42 mouse cellular contexts compared by ENCODE assay signal in the genomic region with DNA sequence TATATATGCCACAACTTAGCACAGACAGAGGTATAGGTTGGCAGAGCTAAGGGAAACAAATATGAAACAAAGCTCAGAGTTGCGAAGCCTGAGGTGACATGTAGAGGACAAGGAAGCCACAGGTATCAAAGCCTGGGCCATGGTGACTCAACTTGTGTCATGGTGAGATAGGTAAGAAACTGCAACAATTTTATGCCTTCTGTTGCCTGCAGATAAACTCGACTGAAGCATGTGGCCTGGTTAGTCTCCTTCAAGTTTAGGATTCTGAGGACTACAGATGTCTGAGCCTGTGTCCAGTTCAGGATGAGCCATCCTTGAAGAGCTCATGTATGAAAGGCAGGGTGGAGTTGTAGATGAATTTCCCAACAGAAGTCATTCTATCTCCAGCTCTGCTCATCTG. TPM values are rescaled to one million over a fixed set of nuclear protein-coding genes. Genes with fewer than 3 reads are reported as not detected.
"Had no signal": no experiment of that assay in that cellular context is flagged by ENCODE, and none has a peak within 500 bp of the region (broad histone marks: within the 10 kb centered on the region; RNA-seq: fewer than 3 reads in every experiment).

No protein-coding gene starts in this region.

- H3K27ac ChIP-seq: left cerebral cortex, adult 2 months; limb, embryonic 10.5 days; limb, embryonic 12.5 days; limb, embryonic 13.5 days; limb, embryonic 15.5 days; liver, embryonic 12.5 days; liver, embryonic 13.5 days; liver, embryonic 14.5 days; liver, embryonic 15.5 days; lung, embryonic 15.5 days; macrophage; midbrain, embryonic 10.5 days; midbrain, embryonic 12.5 days; midbrain, embryonic 13.5 days; midbrain, embryonic 15.5 days had no signal

- DNase-seq: left cerebral cortex, postnatal 4 days; liver; liver, embryonic 13.5 days; lung, adult 18-20 months; lung, adult 2 months; lung, embryonic 14.5 days; lung, postnatal 10 days; lung, postnatal 14 days; lung, postnatal 36 days; lung, postnatal 4 days; midbrain, embryonic 14.5 days had no signal

- H3K36me3 ChIP-seq: limb, embryonic 10.5 days; limb, embryonic 12.5 days; limb, embryonic 13.5 days; limb, embryonic 15.5 days; liver, embryonic 12.5 days; liver, embryonic 13.5 days; liver, embryonic 15.5 days; lung, embryonic 15.5 days; midbrain, embryonic 10.5 days; midbrain, embryonic 12.5 days; midbrain, embryonic 13.5 days; midbrain, embryonic 15.5 days had no signal

- ATAC-seq: liver, embryonic 12.5 days; lung, postnatal 0 days; midbrain, embryonic 13.5 days; midbrain, embryonic 15.5 days; midbrain, embryonic 16.5 days had no signal

- H3K27me3 ChIP-seq: limb, embryonic 12.5 days; limb, embryonic 13.5 days; limb, embryonic 15.5 days; liver, embryonic 12.5 days; liver, embryonic 13.5 days; liver, embryonic 15.5 days; lung, embryonic 15.5 days; midbrain, embryonic 12.5 days; midbrain, embryonic 13.5 days; midbrain, embryonic 15.5 days had no signal

- H3K4me1 ChIP-seq: limb, embryonic 10.5 days; limb, embryonic 12.5 days; limb, embryonic 13.5 days; limb, embryonic 15.5 days; liver, embryonic 13.5 days; liver, embryonic 15.5 days; lung, embryonic 15.5 days; midbrain, embryonic 10.5 days; midbrain, embryonic 12.5 days; midbrain, embryonic 13.5 days; midbrain, embryonic 15.5 days had no signal

- H3K4me3 ChIP-seq: left cerebral cortex, adult 2 months; limb, embryonic 10.5 days; limb, embryonic 12.5 days; limb, embryonic 13.5 days; limb, embryonic 15.5 days; liver, embryonic 12.5 days; liver, embryonic 13.5 days; liver, embryonic 15.5 days; lung, embryonic 15.5 days; megakaryocyte, embryonic 14.5 days; midbrain, embryonic 10.5 days; midbrain, embryonic 12.5 days; midbrain, embryonic 13.5 days; midbrain, embryonic 15.5 days; myocyte had no signal

- H3K9ac ChIP-seq: limb, embryonic 12.5 days; limb, embryonic 13.5 days; limb, embryonic 15.5 days; liver, embryonic 12.5 days; liver, embryonic 13.5 days; liver, embryonic 14.5 days; liver, embryonic 15.5 days; lung, embryonic 14.5 days; lung, embryonic 15.5 days; midbrain, embryonic 12.5 days; midbrain, embryonic 13.5 days; midbrain, embryonic 15.5 days had no signal

- H3K9me3 ChIP-seq: limb, embryonic 10.5 days; limb, embryonic 12.5 days; limb, embryonic 13.5 days; limb, embryonic 15.5 days; liver, embryonic 12.5 days; liver, embryonic 13.5 days; liver, embryonic 15.5 days; lung, embryonic 15.5 days; megakaryocyte, embryonic 14.5 days; midbrain, embryonic 10.5 days; midbrain, embryonic 12.5 days; midbrain, embryonic 13.5 days; midbrain, embryonic 15.5 days had no signal

- H3K4me2 ChIP-seq: limb, embryonic 12.5 days; limb, embryonic 13.5 days; limb, embryonic 15.5 days; liver, embryonic 12.5 days; liver, embryonic 13.5 days; liver, embryonic 15.5 days; lung, embryonic 14.5 days; lung, embryonic 15.5 days; midbrain, embryonic 11.5 days; midbrain, embryonic 12.5 days; midbrain, embryonic 13.5 days; midbrain, embryonic 15.5 days had no signal

RNA-seq across cellular contexts. Expression of gene Pilrb2, which starts 3.4 kb away (rescaled TPM):
- total RNA-seq: left cerebral cortex, adult 2 months; left cerebral cortex, adult 8-10 months; left cerebral cortex, postnatal 10 days; left cerebral cortex, postnatal 14 days; left cerebral cortex, postnatal 25 days; left cerebral cortex, postnatal 36 days; left cerebral cortex, postnatal 4 days; megakaryocyte-erythroid progenitor cell, adult 5-6 weeks; midbrain, postnatal 0 days had no signal
- polyA plus RNA-seq: limb, embryonic 10.5 days; limb, embryonic 11.5 days; limb, embryonic 12.5 days; midbrain, embryonic 10.5 days; midbrain, embryonic 11.5 days; midbrain, embryonic 12.5 days; midbrain, embryonic 13.5 days; midbrain, embryonic 15.5 days; midbrain, embryonic 16.5 days; myocyte; neural tube, embryonic 11.5 days had no signal

RNA-seq across cellular contexts. Expression of gene Pilrb1, which starts 17.1 kb away (rescaled TPM):
- total RNA-seq: left cerebral cortex, adult 2 months; left cerebral cortex, adult 8-10 months; left cerebral cortex, postnatal 10 days; left cerebral cortex, postnatal 14 days; left cerebral cortex, postnatal 25 days; left cerebral cortex, postnatal 36 days; left cerebral cortex, postnatal 4 days; megakaryocyte-erythroid progenitor cell, adult 5-6 weeks; midbrain, postnatal 0 days had no signal
- polyA plus RNA-seq: limb, embryonic 10.5 days; limb, embryonic 12.5 days; limb, embryonic 13.5 days; midbrain, embryonic 10.5 days; midbrain, embryonic 11.5 days; midbrain, embryonic 12.5 days; midbrain, embryonic 13.5 days; midbrain, embryonic 14.5 days; midbrain, embryonic 15.5 days; midbrain, embryonic 16.5 days; midbrain, postnatal 0 days; myocyte; neural tube, embryonic 11.5 days had no signal

RNA-seq across cellular contexts. Expression of gene Pilra, which starts 39.0 kb away (rescaled TPM):
- total RNA-seq: megakaryocyte-erythroid progenitor cell, adult 5-6 weeks; midbrain, postnatal 0 days had no signal
- polyA plus RNA-seq: midbrain, embryonic 15.5 days had no signal

RNA-seq across cellular contexts. Expression of gene Cyp3a13, which starts 46.4 kb away (rescaled TPM):
- total RNA-seq: left cerebral cortex, postnatal 10 days; left cerebral cortex, postnatal 4 days; megakaryocyte progenitor cell, adult 5-6 weeks; megakaryocyte, adult 5-6 weeks; megakaryocyte-erythroid progenitor cell, adult 5-6 weeks; midbrain, postnatal 0 days; monocyte, adult 5-6 weeks had no signal
- polyA plus RNA-seq: limb, embryonic 10.5 days; limb, embryonic 11.5 days; limb, embryonic 12.5 days; limb, embryonic 13.5 days; macrophage; midbrain, embryonic 10.5 days; midbrain, embryonic 11.5 days; midbrain, embryonic 12.5 days; midbrain, embryonic 13.5 days; midbrain, embryonic 14.5 days; midbrain, embryonic 15.5 days; midbrain, embryonic 16.5 days; midbrain, postnatal 0 days had no signal
